Mouse (Mus musculus): ENCODE measurements at regions not wholly inside any gene's neighbourhood (a gene's known extent, or its start where the extent isn't known, plus 50 kb on each side); places are given as distances from the start of the nearest gene placed in this dataset.

DNA sequence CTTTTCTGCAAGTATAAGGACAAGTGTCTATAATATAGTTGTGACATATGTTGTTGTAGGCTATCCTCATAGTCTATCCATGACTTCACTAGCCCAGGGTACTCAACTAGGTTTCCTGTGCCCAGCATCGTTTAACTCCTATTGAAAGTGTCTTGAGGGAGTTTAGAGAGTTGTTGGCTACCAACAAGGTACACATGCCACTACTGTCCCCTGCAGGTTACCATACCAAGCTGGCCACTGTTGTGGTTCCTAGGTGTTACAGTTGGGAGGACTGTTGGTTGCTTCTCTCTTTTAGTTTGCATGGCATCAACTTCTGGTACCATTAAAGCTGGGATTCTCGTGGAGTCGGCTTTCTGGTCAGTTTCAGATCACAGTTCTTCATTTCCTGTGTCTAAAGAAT, 990.7 kb downstream of the Pdha2 start:
- no peak for DNase-seq (ENCODE audit: extremely low spot score)

DNA sequence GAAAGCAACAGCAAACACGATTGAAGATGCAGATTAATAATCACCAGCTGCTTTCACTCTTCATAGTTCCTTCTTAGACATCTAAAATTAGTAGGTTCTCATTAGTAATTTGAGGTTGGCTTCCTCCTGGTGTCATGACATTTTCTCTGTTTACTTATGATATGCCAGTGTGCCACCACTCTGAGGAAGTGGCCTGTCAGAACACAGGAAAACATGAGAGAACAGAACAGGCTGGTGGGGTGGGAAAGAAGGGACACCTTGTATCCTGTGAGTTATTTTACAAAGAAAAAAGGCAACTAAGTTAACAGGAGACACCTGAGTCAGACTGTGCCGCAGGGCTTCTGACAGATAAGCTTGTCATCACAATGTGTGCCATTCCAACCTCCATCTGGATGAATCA, 981.4 kb downstream of the Pdha2 start:
- no peak for DNase-seq (ENCODE audit: extremely low spot score)

GRCm38 (mm10) chr3:140233144-140233543, 979.0 kb downstream of the Pdha2 start:
- DNase-seq (ENCODE audit: extremely low spot score) = no peak

DNA sequence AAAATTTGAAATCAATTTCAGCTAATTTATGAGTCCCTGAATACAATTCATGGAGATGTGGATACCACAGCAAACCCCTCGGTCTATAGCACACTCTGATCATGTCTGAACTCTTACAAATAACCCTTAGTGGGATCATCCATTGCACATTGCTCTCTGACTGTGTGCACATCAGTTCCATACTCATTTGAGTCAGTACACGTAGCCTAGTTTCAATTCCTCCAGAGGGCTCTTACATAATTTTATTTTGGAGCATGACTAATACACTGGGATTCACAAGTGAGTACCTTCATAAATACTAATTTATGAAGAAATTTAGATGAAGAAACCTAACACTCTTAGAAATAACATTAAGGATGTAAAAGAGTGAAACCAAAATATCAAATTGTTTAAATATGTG, 978.3 kb downstream of the Pdha2 start:
- no peak for DNase-seq (ENCODE audit: extremely low spot score)

DNA sequence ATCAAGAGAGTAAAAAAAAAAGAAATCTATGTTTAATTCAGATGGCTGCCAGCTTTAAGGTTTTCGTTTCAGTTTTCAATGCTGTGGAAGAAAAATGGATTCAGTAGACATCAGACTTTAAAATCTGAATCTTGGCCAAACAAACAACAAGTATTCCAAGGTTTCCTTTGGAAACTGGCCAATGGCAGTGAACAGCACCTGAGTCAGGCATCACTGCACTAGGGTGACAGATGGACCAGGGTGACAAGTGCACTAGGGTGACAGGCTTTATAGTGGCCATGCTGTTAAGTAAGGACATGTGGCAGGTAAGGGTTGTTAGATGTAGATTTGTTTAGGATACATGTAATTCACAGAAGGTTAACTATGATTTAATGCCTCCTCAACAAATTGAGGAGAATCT, 972.9 kb downstream of the Pdha2 start:
- DNase-seq (ENCODE audit: extremely low spot score) = no peak
